Mouse (Mus musculus) A20 (cell line): ENCODE results near the gene Pramef6.
"Not testable (repeated sequence)": the region's sequence is repeated elsewhere in the genome, so short reads cannot be mapped to it uniquely, and the experiment has no call there.

Experiments used
- DNase-seq: peaks from one replicate; pipeline ENCODE4 v3.0.0-alpha.2; 2011; ENCODE audit warnings: low read depth, low spot score

Gene Pramef6

GRCm38 (mm10) chr4:143900280-143900679 is at the start of gene Pramef6:
TSS of gene Pramef6 (minus strand) at chr4:143900380.
- DNase-seq: not testable (repeated sequence)

DNA sequence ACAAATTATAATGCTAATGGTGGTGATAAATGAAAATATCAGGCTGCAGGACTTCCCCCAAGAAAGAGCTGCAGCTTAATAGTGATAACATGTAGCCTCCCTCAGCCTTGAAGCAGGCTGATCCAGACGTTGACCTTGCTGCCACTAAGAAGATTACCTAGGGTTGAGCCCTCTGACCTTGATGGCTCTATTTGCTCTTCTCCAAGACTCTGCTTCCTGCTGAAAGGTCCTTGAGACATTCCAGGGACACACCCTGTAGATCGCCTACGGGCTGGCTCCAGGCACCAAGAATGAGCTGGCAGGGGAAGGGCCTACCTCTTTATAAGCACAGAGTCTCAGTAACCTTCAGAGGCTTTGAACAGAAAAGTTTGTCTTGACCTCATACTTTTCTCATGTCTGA is 5.8 kb downstream of the Pramef6 start:
- not testable (repeated sequence) for DNase-seq

DNA sequence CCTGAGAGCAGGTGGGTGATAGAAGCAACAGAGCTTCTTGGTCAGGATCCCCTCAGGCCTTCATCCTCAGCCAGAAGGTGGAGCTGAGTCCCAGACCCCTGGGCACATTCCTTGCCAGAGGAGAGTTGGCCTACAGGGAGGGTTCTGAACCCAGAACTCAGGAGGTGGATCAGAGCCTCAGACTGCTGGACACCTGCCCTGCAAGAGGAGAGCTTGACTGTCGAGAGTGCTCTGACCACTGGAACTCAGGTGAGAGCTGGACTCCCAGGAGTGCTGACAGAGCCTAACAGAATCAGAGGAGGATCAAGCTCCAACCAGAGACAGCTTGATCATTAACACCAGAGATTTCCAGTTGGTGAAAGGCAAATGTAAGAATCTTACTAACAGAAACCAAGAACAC is 17.8 kb downstream of the Pramef6 start:
- not testable (repeated sequence) for DNase-seq

- DNase-seq: not testable (repeated sequence)
Observed at GRCm38 (mm10) chr4:143846197-143846596, 54.0 kb downstream of the Pramef6 start, which contains the start of gene Gm13103. TSS of gene Gm13103 (plus strand) at chr4:143846497.
